Mouse (Mus musculus) heart, adult 18-20 months (tissue): ENCODE measurements around the gene Aacs. TPM values are rescaled to one million over a fixed set of nuclear protein-coding genes. Genes with fewer than 3 reads are reported as not detected.
A peak's percentile ranks its signal among the peaks of the same experiment; 100 is the strongest.
"Not testable (repeated sequence)": the region's sequence is repeated elsewhere in the genome, so short reads cannot be mapped to it uniquely, and the experiment has no call there.

ENCODE experiments used
- DNase-seq, 2 experiments: peaks; one replicate each; pipeline ENCODE4 v3.0.0; 2021 to 2022; ENCODE audit warnings: mixed read lengths in 1 of 2
- long read RNA-seq, 2 experiments: library from polyadenylated mRNA; stranded (forward); transcript quantifications; one replicate each; pipeline ENCODE4 v2.0.0; 2021
- total RNA-seq, 2 experiments: library from RNA; stranded (reverse); gene quantifications; 2 replicates each; pipeline ENCODE4 v1.2.3; 2021

Aacs gene
- 1 to 10 TPM; 4.9 to 9.9 TPM for total RNA-seq
- long read RNA-seq, experiment 1, partial matches to known transcripts = 1 of 6 reads
- long read RNA-seq, experiment 1, other reads (novel, unspliced or antisense) = 2 of 6 reads
- long read RNA-seq, experiment 2, partial matches to known transcripts = 0 of 4 reads
- long read RNA-seq, experiment 2, other reads (novel, unspliced or antisense) = 1 of 4 reads

GRCm38 (mm10) chr5:125475601-125476285, at the start of gene Aacs:
Aacs (plus strand) TSS chr5:125475814.
- DNase-seq = peak; percentile 98 to 99

DNA sequence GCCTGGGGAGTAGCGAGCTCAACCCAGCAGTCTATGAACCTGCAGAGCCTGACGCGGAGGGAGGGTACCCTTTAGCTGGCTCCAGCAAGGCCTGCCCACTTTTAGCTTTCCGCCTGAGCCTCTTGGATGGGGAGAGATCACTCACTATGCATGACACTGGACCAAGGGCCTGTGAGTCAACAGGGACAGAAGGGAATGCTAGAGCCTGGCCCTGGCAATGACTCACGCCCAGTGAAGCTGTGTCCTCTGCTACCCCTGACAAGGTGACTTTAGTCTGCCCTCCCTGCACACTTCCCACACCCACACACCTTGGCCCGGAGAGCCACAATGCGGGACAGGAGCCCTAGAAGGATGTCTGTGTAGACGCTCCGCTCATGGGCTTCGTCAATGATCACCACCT, 49.3 kb upstream of the Aacs start:
- DNase-seq = peak in 1 of 2 experiments; percentile 40

DNA sequence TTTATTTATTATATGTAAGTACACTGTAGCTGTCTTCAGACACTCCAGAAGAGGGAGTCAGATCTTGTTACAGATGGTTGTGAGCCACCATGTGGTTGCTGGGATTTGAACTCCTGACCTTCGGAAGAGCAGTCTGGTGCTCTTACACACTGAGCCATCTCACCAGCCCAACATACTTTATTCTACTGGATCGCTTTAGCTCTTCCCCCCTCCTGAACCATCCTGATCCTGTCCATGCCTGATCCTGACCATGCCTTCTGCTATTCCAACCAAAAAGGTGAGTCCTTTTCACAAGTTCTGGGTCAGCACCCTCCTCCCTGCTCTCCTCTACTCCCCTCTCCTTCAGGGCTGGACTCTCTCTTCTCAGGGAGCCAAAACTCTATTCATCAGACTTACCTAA, 43.3 kb upstream of the Aacs start:
- DNase-seq = not testable (repeated sequence)

DNA sequence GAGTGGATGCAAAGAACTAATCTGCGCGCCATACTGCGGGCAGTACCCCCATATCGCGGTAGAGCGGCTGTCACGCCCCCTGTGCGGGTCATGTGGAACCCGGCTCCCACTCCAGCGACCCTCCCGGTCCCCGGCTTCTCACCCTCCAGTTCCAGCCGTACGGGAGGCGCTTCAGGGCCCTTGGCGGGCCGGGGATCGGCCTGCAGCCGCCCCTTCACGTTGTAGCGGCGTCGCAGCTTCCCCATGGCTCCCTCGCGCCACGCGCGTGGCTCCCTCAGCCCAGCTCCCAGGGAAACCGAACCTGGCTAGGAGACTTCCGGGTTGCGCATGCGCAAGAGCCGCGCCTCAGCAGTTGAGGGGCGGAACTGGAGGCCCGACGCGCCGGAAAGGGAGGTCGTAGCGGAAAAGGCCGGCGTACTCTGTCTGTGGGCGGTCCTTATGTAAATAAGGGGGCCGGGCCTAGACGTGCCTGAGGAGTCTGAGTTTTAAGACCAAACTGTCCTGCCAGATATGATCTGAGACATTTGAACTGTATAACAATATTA, 41.7 kb upstream of the Aacs start, which contains the start of gene Dhx37:
TSS of gene Dhx37 (minus strand) at position 329 of the 545 bp plus-strand sequence.
- DNase-seq = peak; percentile 93 to 96

DNA sequence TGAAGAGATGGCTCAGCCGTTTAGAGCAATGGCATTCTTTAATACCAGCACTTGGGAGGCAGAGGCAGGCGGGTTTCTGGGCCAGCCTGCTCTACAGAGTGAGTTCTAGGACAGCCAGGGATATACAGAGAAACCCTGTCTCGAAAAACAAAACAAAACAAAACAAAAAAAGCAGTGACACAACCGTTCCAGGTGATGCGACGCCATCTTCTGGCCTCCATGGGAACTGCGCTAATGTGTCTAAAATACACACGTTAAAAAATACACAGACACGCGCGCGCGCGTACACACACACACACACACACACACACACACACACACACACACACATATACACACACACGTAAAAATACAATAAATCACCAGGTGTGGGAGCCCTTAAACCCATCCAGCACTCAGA, 41.3 kb upstream of the Aacs start:
- DNase-seq = not testable (repeated sequence)

DNA sequence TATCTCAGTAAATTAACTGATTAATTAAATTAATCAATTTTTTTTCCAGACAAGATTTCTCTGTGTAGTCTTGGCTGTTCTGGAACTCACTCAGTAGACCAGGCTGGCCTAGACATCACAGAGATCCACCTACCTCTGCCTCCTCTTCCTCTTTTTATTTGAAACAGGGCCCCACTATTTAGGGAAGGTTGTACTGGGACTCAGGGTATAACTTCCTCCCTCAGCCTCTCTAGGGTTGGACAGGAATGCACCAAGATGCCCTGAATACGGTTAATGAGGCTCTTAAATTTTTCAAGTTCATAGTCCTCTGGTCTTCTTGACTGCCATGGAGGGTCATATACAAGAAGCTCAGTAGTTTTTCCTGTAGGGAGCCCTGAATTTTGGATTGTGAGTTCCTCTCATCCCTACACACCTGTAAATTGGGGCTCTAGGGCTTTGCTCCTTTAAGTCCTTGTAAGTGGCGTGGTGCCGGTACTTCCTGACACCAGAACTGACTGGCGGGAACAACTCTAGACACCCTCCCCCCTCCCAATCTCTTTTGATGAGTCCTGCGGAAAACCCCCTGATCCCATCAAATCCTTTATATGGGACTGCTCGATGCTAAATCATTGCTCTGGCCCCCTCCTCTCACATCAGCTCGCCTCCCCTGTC, 34.9 kb upstream of the Aacs start:
- peak in 1 of 2 experiments; percentile 25 for DNase-seq

DNA sequence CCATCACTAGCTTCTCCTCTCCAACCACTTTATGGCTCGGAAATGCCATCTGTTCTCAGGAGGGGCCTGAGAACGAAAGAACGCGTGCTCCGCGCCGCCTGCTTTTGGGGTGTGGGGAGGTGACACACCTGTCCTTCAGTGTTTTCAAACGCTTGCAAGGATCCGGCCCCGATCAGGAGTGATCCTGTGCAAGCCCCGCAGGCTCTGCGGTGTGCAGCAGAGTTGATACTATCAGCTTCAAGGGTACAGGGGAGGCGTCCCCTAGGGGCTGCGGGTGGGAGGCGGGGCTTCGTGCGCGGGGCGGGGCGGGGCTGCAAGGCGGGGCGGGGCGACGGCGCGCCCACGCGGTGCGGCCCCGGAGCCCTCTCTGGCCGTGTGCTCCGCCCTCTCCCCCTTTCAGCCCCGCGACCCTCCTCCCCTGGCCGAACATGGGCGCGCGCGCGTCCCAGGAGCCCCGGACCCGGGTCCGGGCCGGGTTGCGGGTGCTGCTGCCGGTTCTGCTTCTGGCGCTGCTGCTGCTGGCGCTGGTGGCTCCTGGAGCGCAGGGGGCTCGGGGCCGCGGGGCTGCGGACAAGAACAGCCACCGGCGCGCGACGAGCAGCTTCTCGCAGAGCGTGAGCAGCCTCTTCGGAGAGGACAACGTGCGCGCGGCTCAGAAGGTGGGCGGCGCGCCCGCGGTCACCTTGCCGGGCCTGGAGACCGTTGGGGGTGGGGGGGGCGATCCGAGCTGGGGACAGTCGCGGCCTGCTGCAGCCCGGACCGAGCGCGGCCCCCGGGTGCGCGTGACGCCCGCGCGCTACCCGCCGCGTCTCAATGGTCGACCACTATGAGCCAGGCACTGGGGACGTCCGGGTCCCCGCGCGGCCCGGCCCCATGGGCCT, 34.1 kb upstream of the Aacs start, which contains the start of gene Bri3bp:
TSS of gene Bri3bp (plus strand) at position 335 of the 881 bp plus-strand sequence.
- DNase-seq = peak; percentile 44 to 77

GRCm38 (mm10) chr5:125442136-125442995, 33.2 kb upstream of the Aacs start:
- peak; percentile 17 to 50 for DNase-seq

- DNase-seq = no peak
Measured at GRCm38 (mm10) chr5:125443335-125443734, 32.3 kb upstream of the Aacs start.

GRCm38 (mm10) chr5:125443915-125444314, 31.7 kb upstream of the Aacs start:
- DNase-seq = no peak

DNA sequence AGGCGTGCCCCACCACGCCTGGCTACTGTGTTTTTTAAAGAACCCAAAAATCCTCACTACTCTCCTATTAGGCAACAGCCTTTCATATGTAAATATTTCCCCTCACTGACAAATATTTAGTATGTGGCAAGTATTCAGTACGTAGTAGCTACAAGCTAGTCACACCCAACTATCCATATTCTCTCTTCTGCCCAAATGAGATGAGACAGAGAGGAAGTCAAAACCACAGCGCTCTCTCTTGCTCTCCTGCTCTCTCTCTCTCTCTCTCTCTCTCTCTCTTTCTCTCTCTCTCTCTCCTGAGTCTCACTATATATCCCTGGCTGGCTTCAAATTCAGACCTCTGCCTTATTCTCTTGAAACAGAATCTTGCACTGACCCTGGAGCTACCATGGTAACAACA, 31.1 kb upstream of the Aacs start:
- DNase-seq = no peak

DNA sequence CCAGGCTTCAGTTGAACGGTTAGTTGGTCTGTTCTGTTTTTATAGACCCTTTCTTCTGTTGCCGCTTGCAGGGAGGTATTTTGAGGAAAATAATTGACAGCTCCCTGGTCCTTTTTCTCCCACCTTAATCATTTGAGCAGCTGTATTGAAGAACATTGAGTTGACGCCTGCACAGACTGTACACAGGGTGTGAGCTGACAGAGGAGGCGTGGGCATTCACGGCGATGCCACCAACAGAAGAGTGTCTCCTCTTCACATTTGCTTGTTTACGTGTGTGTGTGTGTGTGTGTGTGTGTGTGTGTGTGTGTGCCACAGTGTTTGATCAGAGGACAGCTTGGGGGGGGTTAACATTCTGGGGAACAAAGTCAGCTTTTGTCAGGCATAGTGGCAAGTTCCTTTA, 29.3 kb upstream of the Aacs start:
- no peak for DNase-seq

GRCm38 (mm10) chr5:125448026-125448425, 27.6 kb upstream of the Aacs start:
- DNase-seq = peak; percentile 61 to 86

- DNase-seq = no peak
Measured at GRCm38 (mm10) chr5:125448631-125449030, 27.0 kb upstream of the Aacs start.

GRCm38 (mm10) chr5:125449306-125449705, 26.3 kb upstream of the Aacs start:
- no peak for DNase-seq

DNA sequence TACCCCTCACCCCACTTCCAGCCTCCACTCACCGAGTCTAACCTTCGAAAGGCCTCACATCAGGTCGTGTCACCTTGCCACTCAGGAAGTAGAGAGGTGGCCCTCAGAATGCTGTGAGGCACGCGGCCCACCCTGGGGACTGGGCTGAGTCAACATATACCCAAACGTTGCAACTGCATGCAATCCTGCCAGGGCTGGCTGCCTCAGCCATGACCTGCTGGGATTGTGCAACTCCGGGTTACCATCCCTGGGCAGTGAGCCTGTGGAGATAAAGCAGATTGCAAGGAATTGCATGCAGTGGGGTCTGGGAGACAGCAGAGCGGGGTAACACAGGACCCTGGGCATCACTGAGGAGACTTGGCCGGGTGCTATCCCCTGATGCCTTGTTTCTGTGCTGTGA, 23.0 kb upstream of the Aacs start:
- DNase-seq = peak in 1 of 2 experiments; percentile 33

GRCm38 (mm10) chr5:125456100-125456499, 19.5 kb upstream of the Aacs start:
- no peak for DNase-seq

- no peak for DNase-seq
Measured at GRCm38 (mm10) chr5:125457538-125457937, 18.1 kb upstream of the Aacs start.

- DNase-seq = no peak
Measured at GRCm38 (mm10) chr5:125460574-125460973, 15.0 kb upstream of the Aacs start.

GRCm38 (mm10) chr5:125461868-125462445, 13.7 kb upstream of the Aacs start:
- DNase-seq = peak; percentile 57 to 67

- DNase-seq = no peak
Measured at GRCm38 (mm10) chr5:125465192-125465591, 10.4 kb upstream of the Aacs start.
